Mouse (Mus musculus): ENCODE measurements around the gene Bnc2. TPM values are rescaled to one million over a fixed set of nuclear protein-coding genes. Genes with fewer than 3 reads are reported as not detected.

The Bnc2 gene
- polyA plus RNA-seq, 1 experiment from 2014 or later: 5.8 TPM

DNA sequence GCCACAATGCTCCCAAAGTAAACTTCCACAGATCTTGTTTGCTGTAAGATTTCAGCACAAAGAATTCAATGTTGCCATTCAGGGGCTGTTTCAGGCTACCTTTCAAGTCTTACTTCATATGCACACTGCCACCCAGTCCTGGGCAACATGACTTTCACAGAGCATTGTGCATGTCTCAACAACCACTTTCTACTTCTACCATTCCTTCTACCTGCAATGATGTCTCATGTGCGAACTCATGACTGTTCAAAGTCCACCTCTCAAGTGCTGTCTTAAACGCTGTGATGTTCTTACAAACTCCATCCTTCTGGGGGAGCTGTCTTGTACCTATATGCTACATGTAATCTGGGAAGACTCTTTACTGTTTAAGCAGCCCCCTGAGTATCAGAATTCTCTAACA, 363.7 kb downstream of the Bnc2 start:
- peak; percentile 45 for TF ChIP-seq CTCF (IDR thresholded peaks at IDR 0.05; ENCODE audit: low read depth)
- Histone ChIP-seq H3K27ac (ENCODE audit: low read depth, low read length) (no peak overlapping the region), H3K4me1 (replicated peaks; ENCODE audit: control insufficient read depth, insufficient read depth, low read length) (no peaks in the 10 kb centered on the region; the same call in 1 of the 2 replicates), H3K27me3 (replicated peaks; ENCODE audit: control insufficient read depth, insufficient read depth, low read length) (no peaks in the 10 kb centered on the region), H3K4me2 (replicated peaks; ENCODE audit: low read depth) (no peak overlapping the region), H3K36me3 (ENCODE audit: control insufficient read depth, insufficient read depth) (no peaks in the 10 kb centered on the region), H3K9ac (ENCODE audit: low read depth, low read length) (no peak overlapping the region), H3K9me3 (ENCODE audit: control insufficient read depth) (no peaks in the 10 kb centered on the region), H3K4me3 (ENCODE audit: low read depth, low read length) (no peak overlapping the region)
- WGBS: 61% methylated on average over 2 of the region's 2 CpGs
- peak; percentile 90 for ATAC-seq

GRCm38 (mm10) chr4:84310851-84311250, 364.2 kb downstream of the Bnc2 start:
- no peak overlapping the region for H3K4me3 ChIP-seq (ENCODE audit: low read depth, low read length)
- no peaks in the 10 kb centered on the region for H3K9me3 ChIP-seq (ENCODE audit: control insufficient read depth)
- no peaks in the 10 kb centered on the region for H3K36me3 ChIP-seq (ENCODE audit: control insufficient read depth, insufficient read depth)
- H3K4me1 ChIP-seq (replicated peaks; ENCODE audit: control insufficient read depth, insufficient read depth, low read length): no peaks in the 10 kb centered on the region; the same call in 1 of the 2 replicates
- peak; percentile 79 for ATAC-seq
- H3K27ac ChIP-seq (ENCODE audit: low read depth, low read length): no peak overlapping the region
- TF ChIP-seq CTCF (IDR thresholded peaks at IDR 0.05; ENCODE audit: low read depth): no peak
- WGBS: 63% methylated on average over 3 of the region's 3 CpGs
- no peak overlapping the region for H3K9ac ChIP-seq (ENCODE audit: low read depth, low read length)
- H3K4me2 ChIP-seq (replicated peaks; ENCODE audit: low read depth): no peak overlapping the region
- no peaks in the 10 kb centered on the region for H3K27me3 ChIP-seq (replicated peaks; ENCODE audit: control insufficient read depth, insufficient read depth, low read length)

- Histone ChIP-seq H3K9ac (ENCODE audit: low read depth, low read length) (no peak overlapping the region), H3K4me3 (ENCODE audit: low read depth, low read length) (no peak overlapping the region), H3K36me3 (ENCODE audit: control insufficient read depth, insufficient read depth) (no peaks in the 10 kb centered on the region), H3K9me3 (ENCODE audit: control insufficient read depth) (no peaks in the 10 kb centered on the region), H3K27ac (ENCODE audit: low read depth, low read length) (no peak overlapping the region), H3K4me2 (replicated peaks; ENCODE audit: low read depth) (no peak overlapping the region), H3K4me1 (replicated peaks; ENCODE audit: control insufficient read depth, insufficient read depth, low read length) (no peaks in the 10 kb centered on the region; the same call in 1 of the 2 replicates), H3K27me3 (replicated peaks; ENCODE audit: control insufficient read depth, insufficient read depth, low read length) (no peaks in the 10 kb centered on the region)
- no peak for ATAC-seq
- 18% methylated on average over 4 of the region's 4 CpGs for WGBS
- no peak for TF ChIP-seq CTCF (IDR thresholded peaks at IDR 0.05; ENCODE audit: low read depth)
These were observed 366.7 kb downstream of the Bnc2 start for GRCm38 (mm10) chr4:84308226-84308862.

- H3K4me2 ChIP-seq (replicated peaks; ENCODE audit: low read depth): no peak overlapping the region
- H3K27me3 ChIP-seq (replicated peaks; ENCODE audit: control insufficient read depth, insufficient read depth, low read length): no peaks in the 10 kb centered on the region
- no peaks in the 10 kb centered on the region; the same call in 1 of the 2 replicates for H3K4me1 ChIP-seq (replicated peaks; ENCODE audit: control insufficient read depth, insufficient read depth, low read length)
- no peak overlapping the region for H3K4me3 ChIP-seq (ENCODE audit: low read depth, low read length)
- WGBS: 82% methylated on average over 9 of the region's 9 CpGs
- H3K36me3 ChIP-seq (ENCODE audit: control insufficient read depth, insufficient read depth): no peaks in the 10 kb centered on the region
- no peak for ATAC-seq
- H3K9ac ChIP-seq (ENCODE audit: low read depth, low read length): no peak overlapping the region
- H3K27ac ChIP-seq (ENCODE audit: low read depth, low read length): no peak overlapping the region
- TF ChIP-seq CTCF (IDR thresholded peaks at IDR 0.05; ENCODE audit: low read depth): no peak
- H3K9me3 ChIP-seq (ENCODE audit: control insufficient read depth): no peaks in the 10 kb centered on the region
These were observed 368.0 kb downstream of the Bnc2 start for GRCm38 (mm10) chr4:84306928-84307606.

DNA sequence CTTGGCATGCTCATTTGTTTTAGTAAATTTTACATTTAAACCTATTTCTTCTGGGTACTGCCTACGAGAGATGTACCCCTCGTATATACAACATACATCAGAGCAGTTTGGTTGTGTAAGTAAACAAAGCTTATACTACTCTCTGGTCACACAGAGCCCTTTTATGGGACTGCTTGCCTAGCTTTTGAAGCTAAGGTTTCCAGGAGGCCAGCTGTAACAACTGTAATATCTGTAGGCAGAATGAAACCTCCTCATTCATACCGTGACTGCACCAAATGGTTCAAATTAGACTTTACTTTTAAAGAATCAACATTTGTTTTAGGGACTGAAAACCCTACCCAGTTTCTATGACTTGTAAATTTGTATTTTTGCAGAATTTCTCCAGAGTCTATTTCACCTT, 372.1 kb downstream of the Bnc2 start:
- peaks cover 4% of the 10 kb centered on the region; the same call in 1 of the 2 replicates for H3K9me3 ChIP-seq (ENCODE audit: control insufficient read depth)
- no peaks in the 10 kb centered on the region for H3K4me1 ChIP-seq (replicated peaks; ENCODE audit: control insufficient read depth, insufficient read depth, low read length)
- no peak overlapping the region for H3K9ac ChIP-seq (ENCODE audit: low read depth, low read length)
- H3K27ac ChIP-seq (ENCODE audit: low read depth, low read length): no peak overlapping the region
- ATAC-seq: no peak
- H3K36me3 ChIP-seq (ENCODE audit: control insufficient read depth, insufficient read depth): no peaks in the 10 kb centered on the region
- WGBS: 54% methylated on average over 3 of the region's 3 CpGs
- H3K4me2 ChIP-seq (replicated peaks; ENCODE audit: low read depth): no peak overlapping the region
- no peak for TF ChIP-seq CTCF (IDR thresholded peaks at IDR 0.05; ENCODE audit: low read depth)
- H3K4me3 ChIP-seq (ENCODE audit: low read depth, low read length): no peak overlapping the region
- H3K27me3 ChIP-seq (replicated peaks; ENCODE audit: control insufficient read depth, insufficient read depth, low read length): no peaks in the 10 kb centered on the region

GRCm38 (mm10) chr4:84285153-84285552, 389.9 kb downstream of the Bnc2 start:
- H3K27me3 ChIP-seq (replicated peaks; ENCODE audit: control insufficient read depth, insufficient read depth, low read length): no peaks in the 10 kb centered on the region
- no peak overlapping the region for H3K9ac ChIP-seq (ENCODE audit: low read depth, low read length)
- no peak overlapping the region for H3K4me3 ChIP-seq (ENCODE audit: low read depth, low read length)
- H3K36me3 ChIP-seq (ENCODE audit: control insufficient read depth, insufficient read depth): no peaks in the 10 kb centered on the region
- ATAC-seq: no peak
- no peak overlapping the region for H3K4me2 ChIP-seq (replicated peaks; ENCODE audit: low read depth)
- no peak for TF ChIP-seq CTCF (IDR thresholded peaks at IDR 0.05; ENCODE audit: low read depth)
- H3K9me3 ChIP-seq (ENCODE audit: control insufficient read depth): no peaks in the 10 kb centered on the region
- H3K4me1 ChIP-seq (replicated peaks; ENCODE audit: control insufficient read depth, insufficient read depth, low read length): no peaks in the 10 kb centered on the region
- H3K27ac ChIP-seq (ENCODE audit: low read depth, low read length): no peak overlapping the region
- 76% methylated on average over 5 of the region's 5 CpGs for WGBS
